Mouse (Mus musculus) neural tube, embryonic 11.5 days (tissue): ENCODE results near the gene Ocln. TPM values are rescaled to one million over a fixed set of nuclear protein-coding genes. Genes with fewer than 3 reads are reported as not detected.

Source experiments
- ATAC-seq: fragments of 200-750 bp; cut with Nextera tagmentation; 2 replicates; pipeline ENCODE4 v1.8.0; 2017; ENCODE audit warnings: moderate number of reproducible peaks, mild to moderate bottlenecking, moderate TSS enrichment, moderate library complexity; ENCODE audit not compliant: insufficient read depth, low FRiP score, low TSS enrichment
- DNase-seq: peaks from one replicate; pipeline ENCODE4 v3.0.0-alpha.2; 2015; ENCODE audit warnings: low spot score
- H3K27ac ChIP-seq: fragments of 300-500 bp; sonication (generic); 2 replicates; pipeline ENCODE4 v1.5.1; 2014; ENCODE audit warnings: low read depth, mild to moderate bottlenecking, low read length
- H3K27me3 ChIP-seq: fragments of 300-500 bp; sonication (generic); 2 replicates; pipeline ENCODE4 v1.6.1; 2014; ENCODE audit warnings: mild to moderate bottlenecking, low read length, mixed read lengths; ENCODE audit not compliant: control insufficient read depth, insufficient read depth
- H3K36me3 ChIP-seq: fragments of 300-500 bp; sonication (generic); 2 replicates; pipeline ENCODE4 v1.6.1; 2014; ENCODE audit warnings: mild to moderate bottlenecking, low read length, moderate library complexity, mixed read lengths; ENCODE audit not compliant: control insufficient read depth, insufficient read depth
- H3K4me1 ChIP-seq: fragments of 300-500 bp; sonication (generic); 2 replicates; pipeline ENCODE4 v1.6.1; 2014; ENCODE audit warnings: low read length, mixed read lengths; ENCODE audit not compliant: control insufficient read depth, insufficient read depth
- H3K4me2 ChIP-seq: fragments of 300-500 bp; sonication (generic); 2 replicates; pipeline ENCODE4 v1.6.1; 2014; ENCODE audit warnings: low read depth, mild to moderate bottlenecking, moderate library complexity
- H3K4me3 ChIP-seq: fragments of 300-500 bp; sonication (generic); 2 replicates; pipeline ENCODE4 v1.5.1; 2014; ENCODE audit warnings: low read depth, low read length
- H3K9ac ChIP-seq: fragments of 300-500 bp; sonication (generic); 2 replicates; pipeline ENCODE4 v1.6.1; 2014; ENCODE audit warnings: mild to moderate bottlenecking, low read length
- H3K9me3 ChIP-seq: fragments of 300-500 bp; sonication (generic); 2 replicates; pipeline ENCODE4 v1.6.1; 2016; ENCODE audit warnings: low read length; ENCODE audit not compliant: control insufficient read depth
- WGBS: fragments of 180-500 bp; shearing (Covaris S2); extraction: QIAGEN DNeasy Blood & Tissue Kit; methylation state at CpG from one replicate; pipeline ENCODE4 v1.1.7; 2014; 5-methylcytosine and 5-hydroxymethylcytosine counted together
- polyA plus RNA-seq: library from polyadenylated mRNA; unstranded; fragments of >200 nt; fragmentation: Nextera tagmentation; extraction: Ambion mirVana; gene quantifications from 2 replicates; pipeline ENCODE4 v1.2.1, GENCODE M21; 2014

Ocln gene
- polyA plus RNA-seq, 1 experiment from 2014 or later: 1.3 TPM

GRCm38 (mm10) chr13:100553042-100553437 lies 522 bp upstream of the Ocln start:
- no peaks in the 10 kb centered on the region for H3K36me3 ChIP-seq
- peaks cover 12% of the 10 kb centered on the region for H3K4me1 ChIP-seq
- WGBS: 3% methylated on average over 12 of the region's 12 CpGs
- no peaks in the 10 kb centered on the region for H3K9me3 ChIP-seq
- H3K4me3 ChIP-seq: peak overlapping the region; percentile 53
- H3K9ac ChIP-seq: no peak overlapping the region
- H3K4me2 ChIP-seq: peak overlapping the region; percentile 98
- no peak overlapping the region for H3K27ac ChIP-seq
- no peak for DNase-seq
- H3K27me3 ChIP-seq: peaks cover 42% of the 10 kb centered on the region
- no peak for ATAC-seq

- Histone ChIP-seq H3K36me3 (no peaks in the 10 kb centered on the region), H3K9me3 (no peaks in the 10 kb centered on the region), H3K4me3 (peak overlapping the region; percentile 53), H3K4me1 (peaks cover 12% of the 10 kb centered on the region), H3K27ac (no peak overlapping the region), H3K27me3 (peaks cover 42% of the 10 kb centered on the region), H3K9ac (peak overlapping the region; percentile 39; the same call in 1 of the 2 replicates), H3K4me2 (peak overlapping the region; percentile 98)
- under 1% methylated on average over 35 of the region's 35 CpGs for WGBS
- DNase-seq (peak; percentile 31), ATAC-seq (no peak)
These were observed 529 bp downstream of the Ocln start for GRCm38 (mm10) chr13:100552009-100552368.

- H3K4me1 ChIP-seq: peaks cover 12% of the 10 kb centered on the region
- peak; percentile 23 for DNase-seq
- H3K27ac ChIP-seq: no peak overlapping the region
- H3K4me2 ChIP-seq: peak overlapping the region; percentile 98
- WGBS: under 1% methylated on average over 41 of the region's 41 CpGs
- no peaks in the 10 kb centered on the region for H3K9me3 ChIP-seq
- H3K27me3 ChIP-seq: peaks cover 42% of the 10 kb centered on the region
- H3K9ac ChIP-seq: peak overlapping the region; percentile 39; the same call in 1 of the 2 replicates
- peak overlapping the region; percentile 53 for H3K4me3 ChIP-seq
- no peaks in the 10 kb centered on the region for H3K36me3 ChIP-seq
- ATAC-seq: no peak
These were observed 1.0 kb downstream of the Ocln start for GRCm38 (mm10) chr13:100551371-100552008.

- Histone ChIP-seq H3K9ac (no peak overlapping the region), H3K4me2 (no peak overlapping the region), H3K27ac (no peak overlapping the region), H3K4me1 (peaks cover 9% of the 10 kb centered on the region), H3K4me3 (no peak overlapping the region), H3K9me3 (no peaks in the 10 kb centered on the region), H3K27me3 (peaks cover 25% of the 10 kb centered on the region), H3K36me3 (no peaks in the 10 kb centered on the region)
- ATAC-seq (no peak), DNase-seq (no peak)
- WGBS: 80% methylated on average over 5 of the region's 5 CpGs
These were observed 5.2 kb downstream of the Ocln start for GRCm38 (mm10) chr13:100547269-100547668.

GRCm38 (mm10) chr13:100545510-100545909 lies 7.0 kb downstream of the Ocln start:
- 81% methylated on average over 3 of the region's 3 CpGs for WGBS
- H3K27ac ChIP-seq: no peak overlapping the region
- DNase-seq (no peak), ATAC-seq (no peak)
- no peak overlapping the region for H3K4me3 ChIP-seq
- H3K36me3 ChIP-seq: no peaks in the 10 kb centered on the region
- no peak overlapping the region for H3K9ac ChIP-seq
- no peaks in the 10 kb centered on the region for H3K4me1 ChIP-seq
- peaks cover 8% of the 10 kb centered on the region for H3K27me3 ChIP-seq
- H3K4me2 ChIP-seq: no peak overlapping the region
- no peaks in the 10 kb centered on the region for H3K9me3 ChIP-seq

- H3K4me1 ChIP-seq: no peaks in the 10 kb centered on the region
- DNase-seq: no peak
- no peaks in the 10 kb centered on the region for H3K9me3 ChIP-seq
- H3K4me2 ChIP-seq: no peak overlapping the region
- no peak overlapping the region for H3K9ac ChIP-seq
- no peaks in the 10 kb centered on the region for H3K27me3 ChIP-seq
- WGBS: 76% methylated on average over 4 of the region's 4 CpGs
- H3K27ac ChIP-seq: no peak overlapping the region
- no peak for ATAC-seq
- H3K36me3 ChIP-seq: no peaks in the 10 kb centered on the region
- H3K4me3 ChIP-seq: no peak overlapping the region
These were observed 8.3 kb downstream of the Ocln start for GRCm38 (mm10) chr13:100544220-100544662.

GRCm38 (mm10) chr13:100543011-100543767 lies 9.3 kb downstream of the Ocln start:
- no peak overlapping the region for H3K9ac ChIP-seq
- DNase-seq: no peak

GRCm38 (mm10) chr13:100536149-100536548 lies 16.4 kb downstream of the Ocln start:
- DNase-seq (no peak), ATAC-seq (no peak)
- 81% methylated on average over 3 of the region's 3 CpGs for WGBS
- H3K4me1 ChIP-seq: no peaks in the 10 kb centered on the region
- no peaks in the 10 kb centered on the region for H3K36me3 ChIP-seq
- H3K9me3 ChIP-seq: no peaks in the 10 kb centered on the region
- no peak overlapping the region for H3K4me3 ChIP-seq
- H3K9ac ChIP-seq: no peak overlapping the region
- no peaks in the 10 kb centered on the region for H3K27me3 ChIP-seq
- H3K4me2 ChIP-seq: no peak overlapping the region
- H3K27ac ChIP-seq: no peak overlapping the region

More at GRCm38 (mm10) chr13:100543011-100543767, 9.3 kb downstream of the Ocln start:
- Histone ChIP-seq H3K4me1 (no peaks in the 10 kb centered on the region), H3K4me3 (no peak overlapping the region), H3K27ac (no peak overlapping the region), H3K4me2 (no peak overlapping the region), H3K9me3 (no peaks in the 10 kb centered on the region), H3K27me3 (no peaks in the 10 kb centered on the region), H3K36me3 (no peaks in the 10 kb centered on the region)
- no peak for ATAC-seq
- 84% methylated on average over 10 of the region's 10 CpGs for WGBS
